Mouse (Mus musculus) kidney, adult 2 months (tissue): ENCODE measurements around the gene Pou2af1.

Experiments used
- CTCF ChIP-seq: fragments of 200-500 bp; conservative IDR thresholded peaks from 2 replicates; pipeline ENCODE4 v1.5.1; 2011; ENCODE audit warnings: low read depth, mild to moderate bottlenecking, control low read depth, low read length, moderate library complexity, mixed read lengths; ENCODE audit not compliant: insufficient read depth, insufficient read length
- POLR2A ChIP-seq: fragments of 200-500 bp; IDR thresholded peaks from one replicate; pipeline ENCODE4 v1.6.1; 2011; ENCODE audit warnings: low read depth, low read length, control low read depth

DNA sequence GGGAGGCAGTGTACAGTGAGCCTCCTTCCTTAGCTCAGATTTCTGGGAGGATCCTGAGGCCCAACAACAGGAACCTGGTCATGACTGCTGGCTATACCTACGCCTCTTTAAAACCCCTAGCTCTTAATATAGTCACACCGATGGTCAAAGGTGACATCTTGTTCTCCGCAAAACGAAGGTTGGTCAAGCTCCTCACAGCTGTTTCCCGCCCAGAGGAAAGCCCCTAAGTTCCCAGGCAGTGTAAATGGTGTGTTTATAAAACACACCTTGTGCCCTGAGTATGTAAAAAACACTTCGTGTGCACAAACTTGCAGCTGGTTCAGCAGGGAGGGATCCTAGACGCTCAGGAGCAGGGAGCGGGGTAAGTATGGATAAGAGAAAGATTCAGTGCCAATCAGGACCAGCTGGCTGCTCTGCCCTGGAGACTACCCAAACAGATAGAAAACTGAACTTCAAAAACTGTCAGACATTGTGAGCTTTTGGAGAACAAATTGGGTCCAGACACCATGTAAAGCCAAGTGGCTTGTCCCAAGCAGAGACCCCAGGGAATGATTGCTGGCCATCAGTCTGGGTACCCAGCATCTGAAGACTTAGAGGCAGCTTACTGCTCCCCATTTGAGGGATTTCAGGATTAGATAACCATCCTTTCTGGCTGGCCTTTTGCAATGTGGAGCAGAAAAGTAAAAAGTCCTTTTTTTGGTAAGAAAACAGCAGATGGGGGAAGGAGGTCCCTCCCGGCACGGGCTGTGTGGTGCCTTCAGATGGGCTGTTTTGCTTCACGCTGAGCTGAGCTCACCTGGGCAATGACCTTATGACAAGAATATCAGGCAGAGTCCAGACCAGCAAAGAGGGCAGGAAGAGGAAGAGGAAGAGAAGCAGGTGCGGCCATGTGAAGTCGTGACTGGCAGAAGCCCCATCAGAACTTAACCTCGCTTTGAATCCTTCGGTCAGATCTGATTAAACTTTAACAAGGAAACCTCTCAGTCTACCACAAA lies 30.5 kb upstream of the Pou2af1 start:
- TF ChIP-seq CTCF, result no peak
- TF ChIP-seq POLR2A, result no peak
